Mouse (Mus musculus) midbrain, postnatal 0 days (tissue): ENCODE measurements around the gene Vmn1r183. TPM values are rescaled to one million over a fixed set of nuclear protein-coding genes. Genes with fewer than 3 reads are reported as not detected.

ENCODE experiments used
- ATAC-seq: fragments of 200-750 bp; cut with Nextera tagmentation; 2 replicates; pipeline ENCODE4 v1.8.0; 2017; ENCODE audit warnings: moderate number of reproducible peaks, mild to moderate bottlenecking, moderate TSS enrichment, moderate library complexity; ENCODE audit not compliant: low FRiP score
- DNase-seq: peaks from one replicate; pipeline ENCODE4 v3.0.0-alpha.2; 2015; ENCODE audit warnings: low spot score
- H3K27ac ChIP-seq: fragments of 300-500 bp; sonication (generic); 2 replicates; pipeline ENCODE4 v1.5.1; 2014; ENCODE audit warnings: low read depth, mild to moderate bottlenecking, low read length, mixed read lengths
- H3K27me3 ChIP-seq: fragments of 300-500 bp; sonication (generic); 2 replicates; pipeline ENCODE4 v1.6.1; 2014; ENCODE audit warnings: low read length, control low read depth, mixed read lengths; ENCODE audit not compliant: insufficient read depth
- H3K36me3 ChIP-seq: fragments of 300-500 bp; sonication (generic); 2 replicates; pipeline ENCODE4 v1.6.1; 2014; ENCODE audit warnings: low read length, control low read depth, mixed read lengths; ENCODE audit not compliant: insufficient read depth
- H3K4me1 ChIP-seq: fragments of 300-500 bp; sonication (generic); 2 replicates; pipeline ENCODE4 v1.6.1; 2014; ENCODE audit warnings: mild to moderate bottlenecking, control low read depth, antibody characterized with exemption, low read length, mixed read lengths; ENCODE audit not compliant: insufficient read depth
- H3K4me2 ChIP-seq: fragments of 300-500 bp; sonication (generic); 2 replicates; pipeline ENCODE4 v1.6.1; 2014; ENCODE audit warnings: low read depth, mild to moderate bottlenecking, low read length, mixed read lengths; ENCODE audit not compliant: poor library complexity, severe bottlenecking
- H3K4me3 ChIP-seq: fragments of 300-500 bp; sonication (generic); 2 replicates; pipeline ENCODE4 v1.5.1; 2014; ENCODE audit warnings: low read depth, mild to moderate bottlenecking, low read length, moderate library complexity
- H3K9ac ChIP-seq: fragments of 300-500 bp; sonication (generic); replicated peaks from 2 replicates; pipeline ENCODE4 v1.6.1; 2014; ENCODE audit warnings: mild to moderate bottlenecking, low read length, moderate library complexity, mixed read lengths; ENCODE audit not compliant: poor library complexity, severe bottlenecking
- H3K9me3 ChIP-seq: fragments of 300-500 bp; sonication (generic); 2 replicates; pipeline ENCODE4 v1.6.1; 2016; ENCODE audit warnings: low read length, control low read depth
- CTCF ChIP-seq: IDR thresholded peaks from 2 replicates; pipeline ENCODE4 v1.5.1; 2016; ENCODE audit warnings: antibody characterized with exemption, mild to moderate bottlenecking
- WGBS: fragments of 180-500 bp; shearing (Covaris S2); extraction: QIAGEN DNeasy Blood & Tissue Kit; methylation state at CpG from one replicate; pipeline ENCODE4 v1.1.7; 2014; 5-methylcytosine and 5-hydroxymethylcytosine counted together
- polyA plus RNA-seq: library from polyadenylated mRNA; unstranded; fragments of >200 nt; fragmentation: Nextera tagmentation; extraction: Ambion mirVana; gene quantifications from 2 replicates; pipeline ENCODE4 v1.2.1, GENCODE M21; 2015
- total RNA-seq: library from RNA; depleted of rRNA; stranded (reverse); fragments of >200 nt; gene quantifications from 2 replicates; pipeline ENCODE4 v1.2.3, GENCODE M21; 2014

Vmn1r183 gene
- total and polyA plus RNA-seq, 2 experiments from 2014 or later, result not detected

- no peak overlapping the region for H3K4me3 ChIP-seq
These were observed 34.6 kb downstream of the Vmn1r183 start for GRCm38 (mm10) chr7:24087485-24088125.

DNA sequence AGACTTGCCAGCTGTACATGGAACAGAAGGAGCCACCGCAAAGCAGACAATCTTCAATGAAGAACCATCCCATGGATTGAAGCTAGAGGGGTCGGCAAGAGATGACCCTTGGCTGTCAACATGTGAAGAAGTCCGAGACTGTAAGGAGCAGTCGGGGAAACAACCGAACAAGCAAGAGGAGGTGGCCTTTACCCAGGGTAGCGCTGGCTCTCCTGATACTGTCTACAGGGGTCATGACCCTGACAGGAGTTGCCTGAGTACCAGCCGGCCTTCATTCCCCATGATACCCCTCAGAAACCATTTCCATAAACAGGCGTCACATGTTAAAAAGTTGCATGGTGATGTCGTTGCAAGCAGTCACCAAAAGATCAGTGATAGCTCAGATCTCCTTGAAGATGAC, 51.3 kb downstream of the Vmn1r183 start:
- ATAC-seq, result no peak
- Histone ChIP-seq H3K9ac (no peak overlapping the region), H3K27me3 (no peaks in the 10 kb centered on the region), H3K9me3 (peaks cover 79% of the 10 kb centered on the region), H3K36me3 (peaks cover 85% of the 10 kb centered on the region), H3K4me1 (no peaks in the 10 kb centered on the region), H3K4me2 (no peak overlapping the region), H3K27ac (no peak overlapping the region), H3K4me3 (no peak overlapping the region)
- whole genome bisulfite sequencing, result 98% methylated on average over 9 of the region's 9 CpGs
- no peak for DNase-seq
- TF ChIP-seq CTCF, result no peak

More at GRCm38 (mm10) chr7:24087485-24088125, 34.6 kb downstream of the Vmn1r183 start:
- Histone ChIP-seq H3K27ac (no peak overlapping the region), H3K36me3 (no peaks in the 10 kb centered on the region; the same call in 1 of the 2 replicates), H3K4me1 (peaks cover 4% of the 10 kb centered on the region), H3K9ac (no peak overlapping the region), H3K9me3 (0 out of 2 replicates have a peak, but pooled peaks cover 5% of the 10 kb centered on the region), H3K27me3 (no peaks in the 10 kb centered on the region), H3K4me2 (no peak overlapping the region)
- DNase-seq, result no peak
- over 99% methylated on average over 12 of the region's 12 CpGs for WGBS
- ATAC-seq, result no peak
- no peak for TF ChIP-seq CTCF

GRCm38 (mm10) chr7:24105144-24105703, 52.2 kb downstream of the Vmn1r183 start:
- Histone ChIP-seq H3K4me3 (0 out of 2 replicates have a peak overlapping the region, but pooled peaks have one; percentile 1), H3K27me3 (no peaks in the 10 kb centered on the region), H3K36me3 (peaks cover 76% of the 10 kb centered on the region), H3K4me1 (no peaks in the 10 kb centered on the region), H3K9ac (no peak overlapping the region), H3K9me3 (peaks cover 79% of the 10 kb centered on the region), H3K4me2 (no peak overlapping the region), H3K27ac (no peak overlapping the region)
- TF ChIP-seq CTCF, result no peak
- 93% methylated on average over 18 of the region's 18 CpGs for WGBS
- ATAC-seq, result 0 out of 2 replicates have a peak, but pooled peaks have one; percentile 20
- DNase-seq, result no peak

- Histone ChIP-seq H3K4me2 (no peak overlapping the region), H3K9ac (no peak overlapping the region), H3K9me3 (peaks cover 29% of the 10 kb centered on the region), H3K4me3 (no peak overlapping the region), H3K27ac (no peak overlapping the region), H3K4me1 (no peaks in the 10 kb centered on the region), H3K36me3 (peaks cover 20% of the 10 kb centered on the region), H3K27me3 (no peaks in the 10 kb centered on the region)
- 96% methylated on average over 7 of the region's 7 CpGs for WGBS
- DNase-seq (no peak), ATAC-seq (no peak)
- no peak for TF ChIP-seq CTCF
These were observed 57.8 kb downstream of the Vmn1r183 start for GRCm38 (mm10) chr7:24110839-24111238.

GRCm38 (mm10) chr7:24111772-24112155, 58.7 kb downstream of the Vmn1r183 start:
- H3K4me3 ChIP-seq, result peak overlapping the region; percentile 75
- peak overlapping the region; percentile 76 for H3K4me2 ChIP-seq
- H3K27ac ChIP-seq, result 0 out of 2 replicates have a peak overlapping the region, but pooled peaks have one; percentile 18
- no peaks in the 10 kb centered on the region for H3K27me3 ChIP-seq
- H3K4me1 ChIP-seq, result no peaks in the 10 kb centered on the region
- no peak for DNase-seq
- peak; percentile 64 for ATAC-seq
- peaks cover 11% of the 10 kb centered on the region for H3K36me3 ChIP-seq
- TF ChIP-seq CTCF, result no peak
- 2% methylated on average over 9 of the region's 9 CpGs for WGBS
- H3K9ac ChIP-seq, result no peak overlapping the region
- H3K9me3 ChIP-seq, result peaks cover 20% of the 10 kb centered on the region
